Mouse (Mus musculus): ENCODE results near the gene Klc4.

Klc4 gene

DNA sequence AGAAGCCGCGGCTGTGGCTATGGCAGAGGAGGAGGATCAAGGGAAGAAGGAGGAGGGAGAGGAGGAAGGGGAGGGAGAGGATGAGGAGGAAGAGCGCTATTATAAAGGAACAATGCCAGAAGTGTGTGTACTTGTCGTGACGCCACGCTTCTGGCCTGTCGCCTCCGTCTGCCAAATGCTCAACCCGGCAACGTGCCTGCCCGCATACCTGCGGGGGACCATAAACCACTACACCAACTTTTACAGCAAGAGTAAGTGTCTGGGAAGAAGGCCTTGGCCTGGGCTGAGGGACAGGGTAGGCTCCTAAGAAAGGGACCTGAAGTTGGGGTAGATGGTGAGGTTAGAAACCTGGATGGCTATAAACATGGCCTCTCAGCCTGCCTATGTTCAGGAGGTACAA, 16.2 kb upstream of the Klc4 start:
- in situ Hi-C loops (cut with MboI; ENCODE audit: low pct_unique_long_range_greater_than_20kb in 1 of 2, low sequenced_read_pairs in 2 of 2, unreplicated experiment in 1 of 2): no loop called here

DNA sequence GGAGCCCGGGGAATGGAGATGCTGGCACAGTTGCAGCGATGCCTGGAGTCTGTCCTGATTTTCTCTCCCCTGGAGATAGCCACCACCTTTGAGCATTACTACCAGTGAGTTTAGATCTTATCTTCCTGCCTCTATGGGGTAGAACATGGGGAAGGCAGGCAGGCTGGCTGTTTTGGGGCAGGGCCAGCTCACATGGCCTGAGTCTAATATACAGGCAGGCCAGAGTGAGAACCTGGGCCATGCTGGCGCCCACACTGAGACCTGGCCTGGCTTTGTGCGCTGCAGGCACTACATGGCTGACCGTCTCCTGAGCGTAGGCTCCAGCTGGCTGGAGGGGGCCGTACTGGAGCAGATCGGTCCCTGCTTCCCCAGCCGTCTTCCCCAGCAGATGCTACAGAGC, 15.5 kb upstream of the Klc4 start:
- in situ Hi-C loops (cut with MboI; ENCODE audit: low pct_unique_long_range_greater_than_20kb in 1 of 2, low sequenced_read_pairs in 2 of 2, unreplicated experiment in 1 of 2): no loop called here

DNA sequence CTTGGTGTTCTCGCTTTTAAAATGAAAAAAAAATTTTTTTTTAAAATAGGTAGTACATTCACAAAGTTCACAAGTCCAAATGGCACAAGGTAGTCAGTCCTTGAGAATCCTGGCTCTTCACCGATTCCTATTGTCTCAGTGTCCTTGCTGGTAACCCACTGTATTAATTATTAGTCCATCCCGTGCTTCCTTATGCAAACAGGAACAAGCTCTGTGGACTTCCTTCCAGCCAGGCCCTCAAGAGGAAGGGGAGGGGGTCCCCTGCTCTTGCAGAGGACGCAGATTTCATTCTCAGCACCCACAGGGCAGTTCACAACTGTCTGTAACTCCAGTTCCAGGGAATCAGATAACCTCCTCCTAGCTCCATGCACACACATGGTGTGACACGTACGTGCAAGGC, 10.2 kb upstream of the Klc4 start:
- in situ Hi-C loops (cut with MboI; ENCODE audit: low pct_unique_long_range_greater_than_20kb in 1 of 2, low sequenced_read_pairs in 2 of 2, unreplicated experiment in 1 of 2): no loop called here

DNA sequence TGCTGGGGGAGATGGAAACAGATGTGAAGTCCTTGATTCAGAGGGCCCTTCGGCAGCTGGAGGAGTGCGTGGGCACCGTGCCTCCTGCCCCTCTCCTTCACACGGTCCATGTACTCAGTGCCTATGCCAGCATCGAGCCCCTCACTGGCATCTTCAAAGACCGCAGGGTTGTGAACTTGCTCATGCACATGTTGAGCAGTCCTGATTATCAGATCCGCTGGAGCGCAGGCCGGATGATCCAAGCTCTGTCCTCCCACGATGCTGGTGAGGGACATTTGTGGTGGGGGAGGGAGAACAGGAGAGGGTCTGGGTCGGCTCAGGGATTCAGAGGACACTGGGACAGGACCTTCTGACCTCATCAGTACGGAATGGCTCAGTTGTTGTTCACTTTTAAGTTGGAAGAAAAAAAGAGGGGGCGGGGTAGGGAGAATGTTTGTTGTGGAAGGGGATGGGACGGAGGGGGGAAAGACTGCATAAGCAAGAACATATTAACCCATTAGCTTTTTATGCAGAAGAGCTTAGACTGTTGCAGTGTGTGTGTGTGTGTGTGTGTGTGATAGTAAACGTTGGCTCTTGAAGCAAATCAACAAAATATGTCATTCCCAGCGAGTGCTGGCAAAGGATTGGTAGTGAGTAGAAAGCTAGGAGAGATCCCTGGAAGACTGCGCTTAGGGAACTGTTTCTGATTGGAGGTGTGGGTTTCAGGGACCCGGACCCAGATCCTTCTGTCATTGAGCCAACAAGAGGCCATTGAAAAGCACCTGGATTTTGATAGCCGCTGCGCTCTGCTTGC, 6.1 kb upstream of the Klc4 start:
- in situ Hi-C loops (cut with MboI; ENCODE audit: low pct_unique_long_range_greater_than_20kb in 1 of 2, low sequenced_read_pairs in 2 of 2, unreplicated experiment in 1 of 2): loop anchor here in 1 of 2 experiments (5.0 kb wide), 1 partner anchor 60 kb away; the partner anchor contains the start of gene Pex6

DNA sequence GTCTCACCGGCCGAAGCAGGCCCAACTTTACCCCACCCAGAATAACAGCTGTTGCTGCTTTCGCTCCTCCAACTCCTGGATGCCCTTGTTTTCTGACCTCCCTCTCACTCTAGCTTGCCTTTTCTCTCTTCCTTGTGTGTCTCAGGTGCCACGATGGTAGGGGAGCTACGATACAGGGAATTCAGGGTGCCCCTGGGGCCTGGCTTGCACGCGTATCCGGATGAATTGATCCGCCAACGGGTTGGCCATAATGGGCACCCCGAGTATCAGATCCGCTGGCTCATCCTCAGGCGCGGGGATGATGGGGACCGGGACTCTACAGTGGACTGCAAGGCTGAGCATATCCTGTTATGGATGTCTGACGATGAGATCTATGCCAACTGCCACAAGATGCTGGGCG, 5.5 kb upstream of the Klc4 start:
- in situ Hi-C loops (cut with MboI; ENCODE audit: low pct_unique_long_range_greater_than_20kb in 1 of 2, low sequenced_read_pairs in 2 of 2, unreplicated experiment in 1 of 2): loop anchor here in 1 of 2 experiments (5.0 kb wide), 1 partner anchor 61 kb away; the partner anchor contains the start of gene Pex6

DNA sequence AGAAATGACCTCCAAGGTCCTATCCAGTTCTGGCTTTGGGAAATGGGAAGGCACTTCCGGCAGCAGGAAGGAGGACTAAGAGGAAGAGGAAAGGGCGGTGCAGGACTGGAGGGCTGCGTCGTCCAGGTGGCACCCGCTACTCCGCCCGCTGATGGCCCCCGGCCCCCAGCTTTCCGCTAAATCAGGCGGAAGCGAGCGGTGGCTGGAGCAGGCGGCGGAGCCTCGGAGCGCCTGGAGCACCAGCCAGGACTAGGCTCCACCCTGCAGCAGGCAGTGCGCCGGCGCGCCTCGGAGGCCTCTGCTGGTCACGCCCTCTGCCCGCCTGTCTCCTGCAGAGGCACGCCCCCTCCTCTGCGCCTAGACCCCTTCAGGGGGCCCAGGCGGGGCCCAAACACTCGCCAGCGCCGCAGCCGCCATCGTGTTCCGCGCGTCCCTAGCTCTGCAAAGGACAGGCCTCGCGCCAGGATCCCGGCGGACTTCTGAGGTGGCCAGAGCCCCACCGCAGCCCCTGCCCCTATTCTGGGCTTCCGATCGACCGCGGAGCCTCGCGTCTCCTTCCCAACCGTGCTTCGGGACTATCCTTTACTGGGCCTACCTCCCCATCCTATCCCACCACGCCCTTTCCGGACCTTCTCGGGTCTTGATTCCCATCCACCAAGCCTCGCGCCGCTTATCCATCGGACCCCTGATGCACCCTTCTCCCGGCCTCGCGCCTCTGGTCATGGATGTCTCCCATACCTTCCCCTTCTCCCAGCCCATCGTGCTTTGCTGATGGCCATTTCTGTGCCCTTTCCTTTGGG, 4.6 kb upstream of the Klc4 start, which contains the start of gene Cul7:
TSS of gene Cul7 (plus strand) at position 106 of the 800 bp plus-strand sequence.
- in situ Hi-C loops (cut with MboI; ENCODE audit: low pct_unique_long_range_greater_than_20kb in 1 of 2, low sequenced_read_pairs in 2 of 2, unreplicated experiment in 1 of 2): loop anchor here in 1 of 2 experiments (5.0 kb wide), 1 partner anchor 62 kb away; the partner anchor contains the start of gene Pex6

DNA sequence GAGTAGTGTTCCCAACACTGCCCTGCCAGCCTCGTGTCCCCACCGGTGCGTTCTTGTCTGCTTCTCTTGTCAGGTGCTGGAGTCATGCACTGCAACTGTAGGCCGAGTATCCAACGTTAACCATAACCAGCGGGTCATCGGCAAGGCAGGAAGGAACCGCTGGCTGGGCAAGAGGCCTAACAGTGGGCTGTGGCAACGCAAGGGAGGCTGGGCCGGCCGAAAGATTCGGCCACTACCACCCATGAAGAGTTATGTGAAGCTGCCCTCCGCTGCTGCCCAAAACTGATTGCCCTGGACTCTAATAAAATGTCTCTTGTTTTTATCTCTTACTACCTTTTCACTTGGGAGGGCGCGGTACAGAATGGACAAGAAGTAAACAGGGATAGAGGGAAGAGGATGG, 4.0 kb upstream of the Klc4 start:
- in situ Hi-C loops (cut with MboI; ENCODE audit: low pct_unique_long_range_greater_than_20kb in 1 of 2, low sequenced_read_pairs in 2 of 2, unreplicated experiment in 1 of 2): loop anchor here in 1 of 2 experiments (5.0 kb wide), 1 partner anchor 62 kb away; the partner anchor contains the start of gene Pex6

DNA sequence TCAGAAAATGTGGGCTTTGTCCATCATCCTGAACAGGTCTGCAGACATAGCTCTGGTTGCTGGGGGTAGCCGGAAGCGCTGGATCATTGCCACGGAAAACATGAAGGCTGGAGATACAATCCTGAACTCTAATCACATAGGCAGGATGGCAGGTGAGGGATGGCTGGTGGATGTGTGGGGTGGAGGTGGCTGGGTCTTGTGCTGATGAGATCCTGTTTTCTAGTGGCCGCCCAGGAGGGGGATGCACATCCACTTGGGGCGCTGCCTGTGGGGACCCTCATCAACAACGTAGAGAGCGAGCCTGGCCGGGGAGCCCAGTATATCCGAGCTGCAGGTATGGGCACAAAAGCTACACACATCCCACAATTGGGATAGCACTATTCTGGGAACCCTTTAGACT, 2.6 kb upstream of the Klc4 start:
- in situ Hi-C loops (cut with MboI; ENCODE audit: low pct_unique_long_range_greater_than_20kb in 1 of 2, low sequenced_read_pairs in 2 of 2, unreplicated experiment in 1 of 2): no loop called here

DNA sequence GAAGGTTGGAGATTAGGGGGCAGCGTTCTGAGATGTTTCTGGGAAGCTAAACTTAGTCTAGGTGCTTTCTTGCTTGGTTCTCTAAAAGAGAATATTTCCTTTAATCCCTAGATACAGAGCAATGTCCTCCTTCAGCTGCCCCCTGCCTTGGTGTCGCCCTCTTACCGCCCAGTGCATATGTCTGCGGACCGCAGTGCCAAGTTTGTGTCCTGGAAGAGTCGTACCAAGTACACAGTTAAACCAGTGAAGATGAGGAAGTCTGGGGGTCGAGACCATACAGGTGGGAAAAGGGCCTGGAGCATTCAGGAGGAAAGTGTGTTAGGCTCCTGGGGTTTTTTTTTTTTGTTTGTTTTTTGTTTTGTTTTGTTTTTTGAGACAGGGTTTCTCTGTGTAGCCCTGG, 1.5 kb upstream of the Klc4 start:
- in situ Hi-C loops (cut with MboI; ENCODE audit: low pct_unique_long_range_greater_than_20kb in 1 of 2, low sequenced_read_pairs in 2 of 2, unreplicated experiment in 1 of 2): no loop called here

DNA sequence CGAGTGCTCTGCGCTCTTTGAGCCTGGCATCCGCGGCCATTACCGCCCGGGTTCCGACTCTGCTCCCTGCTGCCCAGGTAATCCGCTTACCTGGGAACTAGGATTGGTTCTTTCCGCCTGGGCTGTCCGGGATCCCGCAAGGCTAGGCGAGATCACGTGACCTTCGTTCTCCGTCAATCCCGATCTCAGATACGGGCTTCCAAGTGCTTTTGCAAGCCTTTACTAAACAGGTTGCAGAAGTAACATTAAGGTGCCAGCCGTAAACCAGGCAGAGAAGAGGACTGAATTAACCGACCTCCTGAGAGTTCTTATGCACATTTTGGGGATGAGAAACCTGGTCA, 470 bp upstream of the Klc4 start:
- in situ Hi-C loops (cut with MboI; ENCODE audit: low pct_unique_long_range_greater_than_20kb in 1 of 2, low sequenced_read_pairs in 2 of 2, unreplicated experiment in 1 of 2): no loop called here

DNA sequence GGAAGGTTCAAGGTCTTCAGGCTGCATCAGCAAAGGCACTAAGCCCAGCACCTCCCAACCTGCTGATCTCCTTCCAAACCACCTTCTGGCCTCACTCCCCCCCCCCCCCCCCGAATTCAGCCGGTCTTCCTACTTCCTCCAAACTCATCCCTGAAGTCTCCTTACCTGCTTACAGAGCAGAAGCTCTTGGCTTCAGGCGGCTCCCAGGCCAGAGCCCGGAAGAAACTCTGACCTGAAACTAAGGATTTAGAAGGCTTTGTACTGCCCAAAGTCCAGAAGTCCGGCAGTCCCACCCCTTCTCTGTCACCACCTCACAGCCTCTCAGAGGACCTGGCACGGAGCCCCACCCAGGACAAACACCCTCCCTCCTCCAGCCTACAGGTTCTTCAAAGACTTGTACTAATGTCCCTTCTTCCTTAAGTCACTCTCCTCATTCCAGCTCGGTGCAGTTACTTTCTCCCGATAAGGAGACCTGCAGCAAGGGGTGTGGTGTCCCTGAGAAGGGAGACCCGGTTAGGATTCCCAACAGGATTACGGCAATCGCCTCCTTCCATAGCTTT, 826 bp downstream of the Klc4 start:
- in situ Hi-C loops (cut with MboI; ENCODE audit: low pct_unique_long_range_greater_than_20kb in 1 of 2, low sequenced_read_pairs in 2 of 2, unreplicated experiment in 1 of 2): no loop called here

DNA sequence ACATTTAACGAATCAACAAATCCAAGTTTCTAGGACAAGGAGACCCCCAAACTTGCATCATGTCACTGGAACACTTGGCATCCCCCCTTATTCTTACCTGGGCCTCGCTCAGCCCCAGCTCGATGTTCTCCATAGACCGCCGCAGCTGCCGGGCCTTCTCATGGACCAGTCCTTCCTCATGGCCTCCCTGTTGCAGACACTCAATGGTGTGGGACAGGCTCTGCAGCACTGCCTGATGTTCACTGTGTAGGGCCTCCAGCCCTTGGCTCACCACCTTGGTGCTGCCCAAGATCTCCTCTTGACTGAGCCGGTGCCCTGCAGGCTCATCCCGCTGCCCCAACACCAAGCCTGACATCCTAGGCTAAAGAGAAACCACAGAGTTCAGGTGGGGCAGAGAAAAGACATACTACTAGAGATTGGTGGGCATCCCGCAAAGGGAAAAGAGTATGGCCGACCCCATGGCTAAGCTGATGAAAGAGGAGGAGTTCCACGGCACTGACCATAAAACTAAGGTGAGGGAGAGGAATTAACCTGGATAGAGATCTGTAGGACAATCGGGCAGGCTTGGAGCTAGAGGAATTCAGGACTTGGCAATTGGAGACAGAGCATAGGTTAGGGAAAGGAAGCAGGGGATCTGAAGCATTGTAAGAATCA, 1.5 kb downstream of the Klc4 start:
- in situ Hi-C loops (cut with MboI; ENCODE audit: low pct_unique_long_range_greater_than_20kb in 1 of 2, low sequenced_read_pairs in 2 of 2, unreplicated experiment in 1 of 2): no loop called here

DNA sequence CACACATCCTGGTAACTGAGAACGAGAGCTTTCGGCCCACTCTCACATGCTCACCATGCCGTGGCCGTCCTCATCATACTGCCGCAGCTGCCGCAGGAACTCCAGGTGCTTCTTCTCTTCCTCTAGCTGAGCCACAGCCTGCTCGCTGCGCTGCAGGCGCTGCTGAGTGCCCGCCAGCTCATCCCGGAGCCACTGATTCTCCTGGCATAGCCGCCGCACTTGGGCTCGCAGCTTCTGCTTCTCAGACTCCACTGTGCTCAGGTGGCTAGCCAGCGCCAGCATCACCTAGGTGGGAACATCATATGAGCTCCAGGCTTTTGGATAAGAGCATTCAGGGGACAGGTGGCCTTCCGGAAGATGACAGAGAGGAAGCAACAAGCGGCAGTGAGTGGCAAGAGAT, 3.8 kb downstream of the Klc4 start:
- in situ Hi-C loops (cut with MboI; ENCODE audit: low pct_unique_long_range_greater_than_20kb in 1 of 2, low sequenced_read_pairs in 2 of 2, unreplicated experiment in 1 of 2): no loop called here

DNA sequence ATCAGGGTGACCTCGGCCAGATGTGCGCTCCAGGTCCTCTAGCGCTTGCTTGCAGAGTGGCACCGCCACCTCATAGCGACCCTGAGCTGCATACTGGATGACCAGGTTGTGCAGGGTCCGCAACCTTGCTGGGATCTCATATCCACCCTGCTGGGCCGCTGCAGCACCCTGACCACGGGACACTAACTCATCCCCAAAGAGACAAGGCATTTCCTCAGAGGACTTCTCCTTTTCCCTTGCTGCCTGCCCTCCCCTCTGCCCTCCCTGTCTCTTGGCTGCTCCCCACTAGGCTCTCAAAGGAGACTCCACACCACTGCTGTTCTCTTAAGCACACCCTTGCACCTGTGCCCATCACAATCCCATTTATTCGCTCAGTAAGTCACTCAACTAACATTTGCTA, 5.9 kb downstream of the Klc4 start:
- in situ Hi-C loops (cut with MboI; ENCODE audit: low pct_unique_long_range_greater_than_20kb in 1 of 2, low sequenced_read_pairs in 2 of 2, unreplicated experiment in 1 of 2): no loop called here

DNA sequence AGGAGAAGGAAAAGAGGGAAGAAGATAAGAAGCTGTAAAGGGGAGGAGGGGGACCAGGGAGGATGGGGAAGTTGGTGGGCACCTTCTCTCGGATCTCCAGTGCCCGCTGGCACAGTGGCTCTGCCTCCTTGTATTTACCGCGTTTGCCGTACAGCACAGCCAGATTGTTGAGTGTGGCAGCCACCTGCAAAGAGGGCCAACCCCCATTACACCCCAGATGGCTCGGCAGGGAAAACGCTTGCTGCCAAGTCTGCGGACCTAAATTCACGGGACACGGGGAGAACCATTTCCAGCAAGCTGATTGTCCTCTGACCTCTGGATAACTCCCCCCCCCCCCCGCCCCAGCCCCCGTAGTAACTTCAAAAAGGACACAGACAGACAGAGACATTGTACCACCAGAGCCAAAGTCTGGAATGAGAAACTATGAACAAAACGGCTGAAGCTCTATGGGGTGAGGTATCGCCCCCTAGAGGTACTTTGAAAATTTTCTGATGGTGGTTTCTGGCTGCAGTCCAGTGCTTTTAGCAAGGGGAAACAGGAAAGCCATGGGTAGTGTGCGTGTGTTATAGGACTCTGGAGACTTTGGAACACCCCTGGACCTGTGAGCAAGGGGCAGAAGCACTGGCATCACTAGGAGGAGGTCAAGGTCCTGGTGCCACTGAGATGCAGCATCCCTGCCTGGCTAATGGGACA, 8.8 kb downstream of the Klc4 start:
- in situ Hi-C loops (cut with MboI; ENCODE audit: low pct_unique_long_range_greater_than_20kb in 1 of 2, low sequenced_read_pairs in 2 of 2, unreplicated experiment in 1 of 2): no loop called here

DNA sequence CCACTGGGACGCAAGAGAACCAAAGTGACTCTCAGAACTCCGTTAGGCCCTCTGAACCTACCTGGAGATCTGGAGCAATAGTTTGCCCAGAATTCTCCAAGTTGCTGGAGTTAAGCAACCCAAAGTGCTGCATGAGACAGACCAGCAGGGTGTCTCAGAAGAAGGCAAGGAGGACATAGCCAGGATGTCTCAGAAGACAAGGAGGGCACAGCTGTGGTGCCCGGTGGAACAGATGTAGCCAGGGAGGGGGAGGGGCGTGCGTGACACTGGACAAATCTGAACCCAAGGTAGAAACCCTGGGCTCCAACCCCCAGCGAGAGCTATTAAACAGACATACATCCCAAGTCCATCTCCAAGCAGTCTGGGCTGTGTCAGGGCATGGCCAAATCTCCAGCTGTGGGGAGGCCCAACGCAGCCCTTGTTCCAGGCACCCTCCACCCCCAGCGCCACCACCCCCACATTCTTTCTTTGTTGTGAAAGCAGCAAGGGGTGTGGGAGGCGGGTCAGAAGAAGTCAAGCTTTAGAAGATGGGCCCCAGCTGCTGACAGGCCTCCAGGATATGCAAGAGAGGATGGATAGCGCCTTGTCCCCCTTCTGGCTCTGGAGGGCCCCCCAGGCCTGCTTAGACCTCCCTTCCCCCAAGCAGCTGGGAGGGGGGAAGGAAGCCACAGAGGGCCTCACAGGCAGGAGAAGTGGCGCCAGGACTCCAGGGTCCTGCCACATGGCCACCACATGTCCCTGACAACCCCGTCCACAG, 16.0 kb downstream of the Klc4 start:
- in situ Hi-C loops (cut with MboI; ENCODE audit: low pct_unique_long_range_greater_than_20kb in 1 of 2, low sequenced_read_pairs in 2 of 2, unreplicated experiment in 1 of 2): no loop called here

DNA sequence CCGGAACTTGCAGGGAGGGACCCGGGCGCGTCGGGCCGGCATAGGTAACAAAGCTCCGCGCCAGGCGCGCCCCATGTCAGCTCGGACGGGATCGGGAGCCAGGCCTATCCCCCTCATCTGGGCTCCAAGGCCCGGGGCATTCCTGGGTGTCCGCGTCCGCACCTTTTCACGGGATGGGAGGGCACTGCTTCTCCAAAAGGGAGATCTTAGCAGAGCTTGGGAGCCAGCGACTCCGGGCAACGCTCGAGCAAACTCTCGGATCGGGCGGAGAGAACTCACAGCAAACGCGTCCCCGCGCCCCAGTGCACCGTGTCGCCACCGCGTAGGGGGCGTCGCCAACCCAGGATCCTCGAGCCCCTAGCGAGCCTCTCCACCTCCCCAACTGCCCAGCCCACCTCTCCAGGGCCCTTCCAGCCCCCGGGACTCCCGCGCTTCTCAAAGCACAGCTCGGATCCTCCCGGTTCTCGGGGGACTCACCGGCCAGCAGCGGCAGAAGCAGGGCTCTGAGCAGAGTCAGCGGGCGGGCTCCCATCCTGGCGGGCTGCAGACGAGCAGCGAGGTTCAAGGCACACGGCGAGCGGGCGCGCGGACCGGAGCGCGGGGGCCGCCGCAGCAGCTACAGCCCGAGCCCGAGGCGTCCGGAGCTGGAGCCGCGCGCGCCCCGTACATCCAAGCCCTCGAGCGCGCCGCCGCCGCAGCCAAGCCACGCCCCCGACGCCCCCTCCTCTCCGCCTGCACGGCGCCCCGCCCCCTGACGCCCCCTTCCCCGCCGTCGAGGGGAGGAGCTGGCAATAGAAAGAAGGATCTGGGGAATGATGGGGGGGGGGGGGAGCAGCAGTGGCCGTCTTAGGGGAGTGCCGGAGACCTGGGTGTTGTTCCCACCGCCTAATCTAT, 16.8 kb downstream of the Klc4 start, which contains the start of gene Ptk7:
TSS of gene Ptk7 (minus strand) at position 714 of the 894 bp plus-strand sequence.
- in situ Hi-C loops (cut with MboI; ENCODE audit: low pct_unique_long_range_greater_than_20kb in 1 of 2, low sequenced_read_pairs in 2 of 2, unreplicated experiment in 1 of 2): no loop called here

All from mouse embryonic stem cell (cell line).